Mouse (Mus musculus): ENCODE data around the gene Gpx7.

Gene Gpx7

DNA sequence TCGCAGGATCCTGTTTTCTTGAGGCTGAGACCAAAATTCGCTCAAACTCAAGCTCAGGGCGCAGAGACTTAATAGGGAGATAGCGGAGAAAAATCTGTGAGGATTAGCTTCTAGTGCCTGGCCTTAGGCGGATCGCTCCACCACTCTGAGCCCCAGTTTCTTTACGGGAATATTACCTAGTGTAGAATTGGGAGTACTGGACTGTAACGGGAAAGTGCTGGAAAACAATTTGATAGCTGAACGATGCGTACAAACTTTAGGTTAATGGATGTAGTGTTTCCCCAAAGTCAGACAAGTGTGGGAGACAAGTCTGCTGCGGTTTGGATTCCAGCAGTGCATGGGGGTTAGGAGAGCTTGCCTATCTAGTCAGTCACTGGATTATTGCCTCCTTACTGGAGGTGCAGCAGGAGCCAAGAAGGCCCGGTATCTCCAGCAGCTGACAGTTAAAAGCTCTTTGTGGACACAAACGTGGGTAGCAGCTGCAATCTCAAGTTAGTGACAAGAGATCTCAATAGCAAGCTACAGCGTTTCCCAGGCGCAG, at the start of gene Gpx7:
Gpx7 (minus strand) TSS at position 101 of the 541 bp plus-strand sequence.
- DNase-seq: no peak

DNA sequence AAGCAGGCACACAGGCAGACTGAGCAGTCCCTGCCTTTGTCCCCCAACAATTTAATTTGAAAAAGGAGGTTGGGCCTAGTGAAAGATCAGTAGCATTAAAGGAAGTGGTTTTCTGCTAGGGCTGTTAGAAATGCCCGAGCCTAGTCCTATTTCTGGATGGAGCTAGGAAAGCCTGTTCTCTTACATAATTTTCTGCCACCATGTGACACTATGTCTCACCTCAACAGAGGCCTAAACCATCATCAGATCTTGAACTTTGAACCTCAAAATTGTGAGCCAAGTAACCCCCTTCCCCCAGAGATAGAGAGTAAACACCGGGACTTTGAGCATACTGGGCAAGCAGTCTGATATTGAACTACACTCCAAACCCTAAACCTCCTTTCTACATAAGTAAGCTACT, 49.3 kb upstream of the Gpx7 start:
- DNase-seq: peak; percentile 63

- DNase-seq: no peak
These were observed 41.3 kb upstream of the Gpx7 start for GRCm38 (mm10) chr4:108448091-108448490.

GRCm38 (mm10) chr4:108438082-108438840, 31.5 kb upstream of the Gpx7 start:
- DNase-seq: peak; percentile 66

DNA sequence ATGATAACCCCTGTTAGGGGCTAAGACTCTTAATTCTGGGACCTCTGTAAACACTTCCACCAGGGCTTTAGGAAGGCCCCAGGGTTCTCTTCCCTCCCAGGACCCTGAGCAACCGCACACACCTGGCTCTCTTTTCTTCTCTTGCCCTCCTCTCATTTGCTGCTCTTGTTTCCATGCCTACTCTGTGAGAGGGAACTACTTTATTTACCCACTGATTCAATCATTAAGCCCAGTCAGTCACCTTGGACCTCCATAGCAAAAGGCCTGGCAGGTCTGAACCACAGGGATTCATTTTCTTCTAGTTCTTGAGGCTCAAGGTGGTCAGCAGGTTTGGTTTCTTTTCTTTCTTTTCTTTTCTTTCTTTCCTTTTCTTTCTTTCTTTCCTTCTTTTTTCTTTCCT, 29.5 kb upstream of the Gpx7 start:
- no peak for DNase-seq

DNA sequence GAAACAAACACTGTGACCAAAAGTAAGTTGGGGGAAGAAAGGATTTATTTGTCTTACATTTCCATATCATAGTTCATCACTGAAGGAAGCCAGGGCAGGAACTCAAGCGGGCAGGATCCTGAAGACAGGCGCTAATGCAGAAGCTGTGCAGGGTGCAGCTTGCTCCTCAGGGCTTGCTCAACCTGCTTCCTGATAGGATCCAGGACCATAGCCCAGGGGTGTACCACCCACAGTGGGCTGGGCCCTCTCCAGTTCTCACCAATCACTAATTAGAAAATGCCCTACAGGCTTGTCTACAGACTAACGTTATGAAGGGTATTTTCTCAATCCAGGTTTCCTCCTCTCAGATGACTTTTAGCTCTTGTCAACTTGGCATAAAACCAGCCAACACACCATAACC, 28.9 kb upstream of the Gpx7 start:
- no peak for DNase-seq

DNA sequence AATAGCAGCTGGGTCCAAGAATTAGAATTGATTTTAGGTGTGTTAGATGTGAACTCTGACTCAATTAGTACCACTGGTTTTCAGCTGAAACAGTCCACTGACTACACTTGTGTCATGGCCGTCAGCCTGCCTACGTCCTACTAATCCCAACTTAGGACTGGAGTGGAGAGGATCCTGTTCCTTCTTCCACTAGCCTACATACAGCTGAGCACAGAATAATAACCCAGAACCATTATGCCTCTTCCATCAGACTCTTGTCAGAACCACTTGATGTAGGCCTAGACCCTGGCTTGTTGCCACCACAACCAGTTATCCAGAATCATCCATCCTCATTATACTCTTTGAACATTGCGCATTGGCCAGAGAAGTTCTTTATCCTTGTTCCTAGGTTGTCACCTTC, 28.0 kb upstream of the Gpx7 start:
- no peak for DNase-seq

- DNase-seq: no peak
These were observed 27.5 kb upstream of the Gpx7 start for GRCm38 (mm10) chr4:108434221-108434620.

GRCm38 (mm10) chr4:108433341-108433740, 26.6 kb upstream of the Gpx7 start:
- no peak for DNase-seq

GRCm38 (mm10) chr4:108431561-108431936, 24.8 kb upstream of the Gpx7 start:
- no peak for DNase-seq

DNA sequence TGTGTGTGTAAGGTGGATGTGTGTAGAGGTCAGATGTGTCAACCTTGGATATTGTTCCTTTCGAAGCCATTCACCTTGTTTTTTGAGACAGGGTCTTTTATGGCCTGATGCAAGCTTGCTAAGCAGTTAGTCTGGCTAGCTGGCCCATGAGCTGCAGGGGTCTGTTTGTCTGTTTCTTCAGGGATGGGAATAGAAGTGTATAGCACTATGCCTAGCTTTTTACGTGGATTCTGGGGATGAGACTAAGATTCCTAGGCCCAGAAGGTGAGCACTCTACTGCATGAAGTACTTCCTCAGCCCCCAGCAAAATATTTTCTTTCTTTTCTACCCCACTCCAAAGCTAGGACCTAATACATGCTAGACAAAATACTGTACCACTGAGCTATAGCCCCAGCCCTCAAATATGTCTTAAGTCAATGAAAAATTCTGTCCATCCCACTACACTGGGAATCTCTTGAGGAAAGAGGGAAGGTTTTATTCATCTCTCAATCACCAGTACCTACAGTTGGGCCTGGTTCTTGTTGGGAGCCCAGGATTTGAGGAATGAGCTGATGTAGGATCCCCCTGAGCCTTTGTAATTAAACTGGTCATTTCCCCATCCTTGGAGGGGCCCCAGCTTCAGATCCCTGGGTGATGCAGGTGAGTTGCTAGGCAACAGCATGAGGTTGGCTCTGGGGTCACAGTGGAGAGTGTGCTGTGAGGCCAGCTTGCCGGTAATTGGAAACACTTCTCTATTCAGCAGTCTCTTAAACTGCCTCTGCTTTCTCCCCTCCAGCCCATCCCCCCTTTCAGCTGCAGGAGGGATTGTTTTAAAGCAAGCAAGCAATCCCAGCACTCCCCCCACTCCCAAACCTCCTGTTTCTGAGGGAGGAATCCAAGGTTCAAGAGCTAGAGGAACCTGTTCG, 24.1 kb upstream of the Gpx7 start:
- peak; percentile 8 for DNase-seq

DNA sequence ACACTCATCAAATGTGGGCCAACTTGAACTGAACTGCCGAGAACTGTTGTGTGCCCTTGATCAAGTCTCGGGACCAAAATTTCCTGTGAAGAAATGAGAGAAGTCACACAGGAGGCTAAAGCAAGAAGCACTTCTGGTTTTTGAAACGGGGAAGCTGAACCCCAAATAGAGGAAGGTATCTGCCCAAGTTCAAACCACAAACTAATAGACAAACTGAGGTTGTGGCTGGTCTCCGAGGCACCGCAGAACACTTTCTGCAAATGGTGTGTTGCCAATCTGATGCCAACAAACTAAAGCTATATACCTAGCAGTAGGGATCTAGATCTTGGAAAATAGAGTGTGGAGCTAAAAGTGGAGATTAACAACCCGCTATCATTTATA, 21.6 kb upstream of the Gpx7 start:
- no peak for DNase-seq

GRCm38 (mm10) chr4:108427719-108428340, 21.1 kb upstream of the Gpx7 start:
- DNase-seq: no peak

- DNase-seq: no peak
These were observed 17.8 kb upstream of the Gpx7 start for GRCm38 (mm10) chr4:108424587-108424986.

- no peak for DNase-seq
These were observed 860 bp upstream of the Gpx7 start for GRCm38 (mm10) chr4:108407621-108408020.

DNA sequence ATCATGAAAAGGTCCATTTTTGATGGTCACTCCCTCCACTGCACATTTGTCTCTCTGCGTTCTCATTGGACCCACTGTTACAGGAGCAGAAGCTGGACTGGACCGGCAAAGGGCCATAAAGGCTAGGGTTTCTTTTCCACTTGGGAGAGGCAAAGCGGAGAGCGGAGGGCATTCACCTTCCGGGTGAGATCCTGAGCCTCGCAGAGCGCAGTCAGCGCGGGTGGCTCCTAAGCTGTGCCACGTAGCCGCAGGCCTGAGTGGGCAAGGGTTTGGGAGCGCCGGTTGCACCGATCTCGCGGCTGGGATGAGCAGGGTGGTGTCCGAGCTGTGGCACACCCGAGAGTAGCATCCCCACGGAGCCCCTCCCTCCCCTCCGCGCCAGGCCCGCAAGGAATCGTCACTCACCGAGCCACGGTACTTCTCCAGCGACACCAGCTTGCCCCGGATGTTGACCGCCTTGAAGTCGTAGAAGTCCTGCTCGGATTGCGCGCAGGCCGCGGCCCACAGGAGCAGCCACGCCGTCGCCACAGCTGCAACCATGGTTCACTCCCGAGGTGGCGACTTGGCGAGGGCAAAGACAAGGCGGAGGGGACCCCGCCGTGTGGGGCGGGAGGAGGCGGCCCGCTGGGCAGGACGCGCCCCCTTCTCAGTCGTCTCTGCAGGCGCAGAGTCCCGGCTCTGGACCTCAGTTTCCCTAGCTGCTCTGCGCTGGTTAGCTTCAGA, 462 bp downstream of the Gpx7 start:
- DNase-seq: peak; percentile 46

DNA sequence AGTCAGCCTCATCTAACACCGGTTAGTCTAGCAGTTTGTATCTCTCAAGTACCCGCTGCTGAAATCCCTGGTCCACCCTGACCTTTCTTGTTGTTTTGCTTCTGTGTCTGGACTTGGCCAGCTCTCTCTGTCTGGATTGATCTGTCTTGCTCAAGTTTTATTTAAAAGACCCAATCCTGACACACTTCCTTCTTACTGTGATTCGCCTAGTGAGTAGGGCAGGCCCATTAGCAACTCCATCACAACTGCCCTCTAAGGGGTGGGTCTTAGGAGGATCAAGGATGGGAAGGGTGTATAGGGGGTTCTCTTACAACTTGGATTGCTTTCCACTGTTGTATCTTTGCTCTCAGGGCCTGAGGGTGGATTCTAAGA, 1.0 kb downstream of the Gpx7 start:
- DNase-seq: peak; percentile 22

DNA sequence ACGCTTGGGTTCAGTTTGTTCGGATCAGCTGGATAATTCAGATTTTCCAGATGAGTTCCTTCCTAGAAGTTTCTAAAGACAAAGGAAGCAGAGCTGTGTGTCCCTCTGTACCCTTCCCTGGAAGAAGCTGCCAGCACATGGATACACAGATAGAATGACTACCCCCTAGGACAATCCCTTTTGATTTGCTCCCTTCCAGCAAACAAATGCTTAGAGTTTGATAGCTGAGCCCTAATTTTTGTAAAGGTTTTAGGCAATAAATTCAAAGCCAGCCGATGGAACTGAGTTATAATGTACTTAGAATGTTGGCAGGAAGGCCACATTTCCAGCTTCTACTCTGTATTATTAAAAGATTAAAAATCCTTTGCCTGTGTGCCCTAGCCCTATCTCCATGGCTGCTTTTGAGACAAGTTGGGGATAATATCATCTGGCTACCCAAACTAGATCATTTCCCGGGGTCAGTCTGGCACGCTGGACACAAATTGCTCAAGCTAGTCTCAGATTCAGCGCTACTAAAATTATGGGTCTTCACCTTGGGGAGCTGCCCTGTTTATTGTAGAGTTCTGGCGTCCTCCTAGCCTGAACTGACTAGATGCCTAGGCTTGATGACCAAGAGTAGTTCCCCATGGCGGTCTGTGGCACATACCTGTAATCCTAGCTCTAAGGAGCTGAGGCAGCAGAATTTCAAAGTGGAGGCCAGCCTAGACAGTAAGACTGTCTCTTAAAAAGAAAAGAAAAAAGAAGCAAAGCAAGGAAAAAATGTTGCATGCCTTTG, 2.7 kb downstream of the Gpx7 start:
- no peak for DNase-seq

GRCm38 (mm10) chr4:108400395-108400794, 6.4 kb downstream of the Gpx7 start:
- DNase-seq: no peak

DNA sequence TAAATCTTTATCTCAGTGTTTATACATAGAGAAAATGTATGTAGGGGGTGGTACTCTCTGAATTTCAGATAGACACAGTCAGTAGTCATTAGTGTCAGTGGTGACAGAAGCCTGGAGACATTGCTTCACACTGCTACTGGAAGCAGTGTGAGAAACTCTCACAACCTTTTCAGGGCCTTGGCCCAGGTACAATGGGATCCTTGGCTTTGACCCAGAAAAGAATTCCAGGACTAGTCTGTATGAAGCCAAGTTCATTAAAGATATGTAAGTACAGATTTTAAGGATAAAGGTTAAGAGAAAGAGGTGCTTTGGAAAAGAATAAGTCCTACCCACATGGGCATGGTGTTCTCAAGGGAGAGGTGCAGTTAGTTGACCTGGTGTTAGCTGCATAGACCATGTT, 12.5 kb downstream of the Gpx7 start:
- DNase-seq: no peak

DNA sequence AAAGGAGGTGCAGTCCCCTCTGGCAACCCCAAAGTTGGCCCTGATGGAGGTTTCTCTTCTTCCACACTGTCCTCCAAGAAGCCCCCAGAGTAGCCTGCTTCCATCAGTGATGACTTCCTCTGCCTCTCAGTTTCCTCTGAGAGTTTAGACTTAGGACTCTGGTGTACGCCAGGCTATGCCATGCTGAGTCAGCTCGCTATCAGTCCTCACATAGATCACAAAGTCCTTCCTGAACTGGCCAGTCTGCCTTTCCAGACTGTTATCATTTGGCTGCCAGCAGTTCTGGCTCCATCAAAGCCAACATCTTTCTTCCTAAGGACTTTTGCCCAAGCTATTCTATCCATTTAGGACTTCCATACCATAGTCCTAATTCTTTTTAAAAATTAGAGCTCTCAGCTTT, 14.2 kb downstream of the Gpx7 start:
- no peak for DNase-seq

DNA sequence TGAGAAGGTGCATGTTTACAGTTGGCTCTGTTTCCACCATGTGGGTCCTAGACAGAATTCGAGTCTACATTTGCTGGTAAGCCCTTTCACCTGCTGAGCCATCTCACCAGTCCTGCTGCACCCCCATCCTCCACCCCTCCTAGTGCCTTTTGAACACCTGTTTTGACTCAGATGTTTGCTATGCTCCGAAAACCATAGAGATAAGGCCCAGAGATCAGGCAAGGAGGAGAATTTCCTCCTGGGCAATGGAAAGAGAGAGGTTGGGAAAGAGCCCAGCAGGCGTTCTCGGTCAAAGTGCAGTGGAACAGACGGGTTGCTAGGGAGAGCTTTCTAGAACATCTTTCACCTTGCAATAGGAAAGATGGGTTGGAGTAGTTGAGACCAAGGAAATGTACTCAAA, 15.6 kb downstream of the Gpx7 start:
- DNase-seq: no peak
